Mouse (Mus musculus) spleen, adult 2 months (tissue): ENCODE data around the gene Ripk1.

Experiments
- CTCF ChIP-seq: fragments of 200-500 bp; IDR thresholded peaks from 2 replicates; pipeline ENCODE4 v1.5.1; 2011; ENCODE audit warnings: mild to moderate bottlenecking, inconsistent platforms; ENCODE audit not compliant: insufficient read depth, insufficient read length, insufficient replicate concordance; ENCODE audit errors: extremely low read depth
- POLR2A ChIP-seq: fragments of 200-500 bp; IDR thresholded peaks from 2 replicates; pipeline ENCODE4 v1.6.1; 2011; ENCODE audit warnings: low read depth, low read length, inconsistent platforms

- TF ChIP-seq CTCF (no peak), POLR2A (no peak)
Observed at GRCm38 (mm10) chr13:34070296-34070695, 68.1 kb downstream of the Ripk1 start.
